Mouse (Mus musculus) 416B (cell line): ENCODE measurements at regions not wholly inside any gene's neighbourhood (a gene's known extent, or its start where the extent isn't known, plus 50 kb on each side); places are given as distances from the start of the nearest gene placed in this dataset.
A peak's percentile ranks its signal among the peaks of the same experiment; 100 is the strongest.

ENCODE experiments used
- DNase-seq: peaks from one replicate; pipeline ENCODE4 v3.0.0; 2011; ENCODE audit warnings: low read depth

DNA sequence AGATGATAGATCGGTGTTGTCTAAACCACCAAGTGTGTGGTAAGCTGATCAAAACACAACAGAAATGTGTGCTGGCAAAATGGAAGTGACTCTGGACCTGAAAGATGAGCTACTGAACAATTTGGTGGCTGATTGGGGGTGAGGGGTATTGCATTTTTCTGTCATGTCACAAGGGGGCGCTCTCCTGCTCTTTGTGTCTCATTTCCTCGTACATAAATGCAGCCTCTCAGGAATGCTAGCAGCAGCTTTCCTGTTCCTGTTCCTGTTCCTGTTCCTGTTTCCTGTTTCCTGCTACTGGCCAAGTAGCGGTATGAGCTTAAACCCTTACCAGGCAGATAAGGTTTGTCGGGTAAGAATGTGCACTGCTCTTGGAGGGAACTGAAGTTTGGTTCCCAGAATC, 134.7 kb upstream of the Fstl4 start:
- DNase-seq = peak; percentile 40

DNA sequence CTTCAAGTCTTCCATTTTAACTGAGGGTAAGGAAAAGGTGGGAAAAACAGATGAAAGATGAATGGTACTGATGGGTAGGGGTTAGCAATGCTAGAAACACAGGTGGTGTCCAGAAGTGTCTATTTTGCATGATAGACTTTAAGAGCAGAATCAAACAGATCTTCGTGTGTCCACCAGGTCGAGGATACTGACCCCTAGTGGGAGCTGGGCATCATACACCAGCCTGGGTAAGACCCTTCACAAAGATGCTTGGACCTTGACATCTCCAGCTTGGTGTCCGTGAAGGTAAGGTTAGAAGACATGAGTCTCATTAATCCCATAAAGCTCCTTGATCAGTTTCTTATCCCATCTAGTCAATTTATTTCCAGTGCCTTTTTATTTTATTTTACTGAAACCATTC, 132.9 kb upstream of the Fstl4 start:
- DNase-seq = peak; percentile 32

DNA sequence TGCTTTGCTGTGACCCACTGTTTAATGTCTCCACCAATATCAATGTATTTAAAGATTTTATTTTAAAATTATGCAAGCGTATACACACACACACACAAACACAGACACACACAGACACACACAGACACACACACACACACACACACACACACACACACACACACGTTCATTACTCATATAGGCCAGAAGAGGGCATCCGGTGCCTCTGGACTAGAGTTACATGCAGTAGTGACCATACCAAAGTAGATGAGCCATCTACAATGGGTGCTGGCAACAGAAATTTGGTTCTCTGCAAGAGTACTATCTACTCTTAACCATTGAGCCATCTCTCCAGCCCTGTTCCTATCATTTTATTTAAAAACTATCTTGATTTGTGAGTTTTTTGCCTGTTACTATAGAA, 130.2 kb upstream of the Fstl4 start:
- peak; percentile 25 for DNase-seq

DNA sequence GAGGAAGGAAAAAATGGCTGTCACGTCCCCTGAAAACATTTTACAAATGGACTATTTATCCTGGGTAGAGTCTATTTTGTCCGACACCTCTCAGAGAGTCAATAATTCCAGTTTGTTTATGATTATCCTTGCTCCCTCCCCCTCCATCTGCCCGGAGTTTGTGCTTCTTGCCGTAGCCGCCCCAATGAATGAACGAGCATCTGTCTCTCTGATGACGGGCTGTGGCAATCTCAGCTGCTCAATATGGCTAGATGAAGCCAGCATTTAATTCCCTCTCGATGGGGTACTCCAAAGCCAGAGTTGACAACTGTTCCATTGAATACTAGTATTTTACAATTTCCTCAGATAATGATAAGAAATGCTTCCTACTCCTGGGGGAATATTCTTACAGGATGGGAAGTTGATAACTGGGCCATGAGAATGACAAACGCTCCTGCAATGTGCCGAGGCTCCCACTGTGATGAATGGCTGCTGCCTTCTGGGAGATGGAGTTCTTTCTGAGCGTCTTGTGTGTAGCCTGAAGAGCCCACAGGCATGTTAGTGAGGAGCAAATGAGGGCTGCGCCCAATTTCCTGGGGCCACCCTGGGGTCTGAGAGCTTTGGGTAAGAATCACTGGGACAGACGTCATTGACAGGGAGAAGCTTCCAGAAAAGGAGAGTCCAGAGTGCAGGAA, 128.6 kb upstream of the Fstl4 start:
- no peak for DNase-seq

DNA sequence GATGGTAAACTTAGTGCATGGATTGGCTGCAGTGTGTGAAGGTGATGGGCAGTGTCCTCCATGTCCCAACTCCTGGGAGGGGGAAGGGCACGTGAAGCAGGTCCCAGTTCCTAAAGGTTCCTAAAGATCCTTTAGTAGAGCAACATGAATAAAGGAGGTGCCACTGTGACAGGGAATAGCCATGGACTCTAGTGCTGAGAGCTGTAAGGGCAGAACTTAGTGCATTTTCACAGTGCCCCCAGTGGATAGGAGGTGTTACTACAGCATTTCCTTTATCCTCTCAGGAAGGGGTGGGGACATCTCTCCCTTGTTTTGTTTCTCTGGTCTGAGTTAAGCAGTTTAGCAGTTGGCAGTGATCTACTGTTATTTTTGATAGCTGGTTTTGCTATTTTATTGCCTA, 125.5 kb upstream of the Fstl4 start:
- DNase-seq = peak; percentile 2

DNA sequence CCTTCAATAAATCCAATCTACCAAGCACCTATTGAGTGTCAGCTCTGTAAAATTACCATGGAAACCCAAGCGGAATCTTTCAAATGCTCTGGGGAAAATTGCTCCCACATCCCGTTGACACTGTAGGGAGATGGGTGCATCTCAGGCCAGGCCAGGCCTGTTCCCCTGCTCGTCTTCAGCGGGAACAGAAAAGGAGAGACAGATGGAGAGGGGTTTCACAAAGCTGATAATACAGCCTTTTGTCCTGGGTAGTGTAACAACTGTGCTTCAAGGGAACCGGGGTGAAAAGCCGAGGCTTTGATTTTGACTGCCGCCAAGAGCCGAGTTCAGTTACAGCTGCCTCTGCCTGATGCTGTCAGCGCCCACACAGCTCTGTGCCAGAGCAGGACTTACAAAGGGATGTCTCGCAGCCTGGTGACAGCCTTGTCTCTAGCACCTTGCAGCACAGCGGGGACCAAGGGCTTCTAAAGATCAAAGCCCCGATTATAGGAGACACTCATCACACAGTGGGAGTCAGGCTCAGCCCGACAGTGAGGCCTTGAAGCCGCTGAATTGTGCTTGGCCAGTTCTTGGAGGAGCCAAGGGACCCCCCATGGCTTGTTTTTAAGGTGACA, 122.6 kb upstream of the Fstl4 start:
- no peak for DNase-seq

DNA sequence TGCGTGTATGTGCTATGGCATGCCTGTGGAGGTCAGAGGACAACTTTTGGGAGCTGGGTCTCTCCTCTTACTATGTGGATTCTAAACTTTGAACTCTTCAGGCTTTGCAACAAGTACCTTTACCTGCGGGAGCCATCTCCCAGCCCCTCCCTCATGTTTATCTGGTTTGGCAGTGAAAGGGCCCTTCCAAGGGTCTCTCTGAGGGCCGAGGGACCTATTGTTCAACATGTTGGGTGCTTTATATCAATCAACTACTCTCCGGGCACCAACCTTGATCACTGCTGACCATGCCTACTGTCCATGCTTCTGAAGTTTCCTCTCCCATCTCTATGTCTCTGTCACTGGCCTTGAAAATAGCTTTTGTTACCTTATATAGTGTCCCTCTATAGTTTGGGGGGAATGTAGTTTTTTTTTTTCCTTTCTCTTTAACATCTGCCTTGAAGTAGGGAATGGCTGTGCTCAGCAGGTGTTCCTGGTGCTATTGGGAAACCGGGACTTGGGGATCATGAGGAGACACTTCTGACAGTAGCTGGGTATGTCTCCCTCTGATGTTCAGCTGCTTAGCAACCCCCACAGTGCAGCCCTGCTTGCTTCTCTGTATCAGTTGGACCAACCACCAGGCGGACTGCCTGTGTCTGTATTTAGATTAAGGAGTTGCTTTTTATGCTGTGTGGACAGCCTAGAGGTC, 120.2 kb upstream of the Fstl4 start:
- DNase-seq = no peak

DNA sequence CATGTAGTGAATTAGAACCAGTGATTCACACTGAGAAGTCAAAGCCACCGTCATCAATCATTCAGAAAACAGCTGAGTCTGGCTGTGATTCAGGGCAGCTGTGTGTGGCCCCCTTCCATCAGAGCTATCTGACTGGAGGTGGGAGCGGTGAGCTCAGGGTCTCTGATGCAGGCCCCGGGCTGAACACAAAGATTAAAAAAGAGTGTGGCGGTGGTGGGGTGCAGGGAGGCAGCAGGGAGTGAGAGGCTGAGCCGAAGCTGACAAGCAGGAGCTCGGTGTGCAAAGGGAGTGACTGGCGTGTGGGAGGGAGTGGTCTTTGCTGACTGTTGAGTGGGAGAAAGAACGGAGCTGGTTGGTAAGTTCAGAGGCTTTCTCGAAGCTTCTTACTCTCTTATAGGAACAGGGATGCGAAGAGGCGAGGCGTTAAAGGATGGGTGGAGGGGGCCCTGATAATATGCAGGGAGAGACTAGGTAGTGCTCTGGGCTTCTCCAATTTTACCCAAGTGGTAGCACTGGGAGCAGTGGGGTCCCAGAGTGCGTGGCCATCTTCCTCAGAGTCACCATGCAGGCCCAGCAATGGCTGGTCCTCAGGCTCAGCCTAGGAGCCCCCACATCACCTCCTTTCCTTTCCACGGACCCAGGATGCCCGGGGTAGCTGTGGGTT, 116.1 kb upstream of the Fstl4 start:
- DNase-seq = no peak

DNA sequence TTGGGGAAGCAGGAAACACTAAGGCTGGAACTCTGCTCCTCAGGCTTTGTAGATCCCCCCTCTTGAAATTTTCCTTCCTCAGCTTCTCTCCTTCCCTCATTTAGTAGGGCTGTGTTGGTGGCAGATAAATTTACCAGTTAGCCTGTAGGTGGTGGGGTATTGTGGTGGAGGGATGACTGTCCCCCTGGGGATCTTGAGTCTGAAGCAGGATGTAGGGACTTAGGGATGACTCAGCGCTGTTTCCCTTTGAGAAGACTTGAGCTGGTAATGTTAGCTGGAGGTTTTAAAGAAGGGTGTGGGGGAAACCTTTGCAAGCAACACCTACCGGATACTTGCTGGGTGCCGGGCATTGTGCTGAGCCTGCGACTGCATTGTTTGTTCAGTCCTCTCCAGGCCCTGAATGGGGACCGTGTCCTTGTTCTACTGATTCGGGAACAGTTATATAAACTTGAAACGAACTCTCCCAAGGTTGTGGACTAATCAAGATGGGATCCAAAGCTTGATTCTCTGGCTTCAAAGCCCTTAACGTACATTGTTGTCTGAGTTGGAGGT, 115.5 kb upstream of the Fstl4 start:
- peak; percentile 14 for DNase-seq

DNA sequence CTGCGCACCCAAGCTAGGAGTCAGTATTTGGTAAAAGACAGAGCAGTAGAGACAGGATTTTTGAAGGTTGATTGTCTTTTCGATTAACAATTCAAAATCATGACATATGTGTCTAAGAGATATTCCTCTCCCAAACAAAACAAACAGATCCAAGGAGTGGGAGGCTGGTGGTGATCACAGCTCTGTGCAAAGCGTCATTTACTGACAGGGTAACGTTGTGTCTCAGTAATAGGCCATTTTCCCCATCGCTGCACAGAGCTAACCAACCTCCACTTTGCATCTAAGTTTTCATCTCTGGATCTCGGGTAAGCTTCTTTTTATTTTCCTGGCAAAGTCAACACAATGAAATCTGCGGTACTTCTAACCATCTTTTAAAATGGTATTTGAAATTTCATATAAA, 109.8 kb upstream of the Fstl4 start:
- DNase-seq = no peak

DNA sequence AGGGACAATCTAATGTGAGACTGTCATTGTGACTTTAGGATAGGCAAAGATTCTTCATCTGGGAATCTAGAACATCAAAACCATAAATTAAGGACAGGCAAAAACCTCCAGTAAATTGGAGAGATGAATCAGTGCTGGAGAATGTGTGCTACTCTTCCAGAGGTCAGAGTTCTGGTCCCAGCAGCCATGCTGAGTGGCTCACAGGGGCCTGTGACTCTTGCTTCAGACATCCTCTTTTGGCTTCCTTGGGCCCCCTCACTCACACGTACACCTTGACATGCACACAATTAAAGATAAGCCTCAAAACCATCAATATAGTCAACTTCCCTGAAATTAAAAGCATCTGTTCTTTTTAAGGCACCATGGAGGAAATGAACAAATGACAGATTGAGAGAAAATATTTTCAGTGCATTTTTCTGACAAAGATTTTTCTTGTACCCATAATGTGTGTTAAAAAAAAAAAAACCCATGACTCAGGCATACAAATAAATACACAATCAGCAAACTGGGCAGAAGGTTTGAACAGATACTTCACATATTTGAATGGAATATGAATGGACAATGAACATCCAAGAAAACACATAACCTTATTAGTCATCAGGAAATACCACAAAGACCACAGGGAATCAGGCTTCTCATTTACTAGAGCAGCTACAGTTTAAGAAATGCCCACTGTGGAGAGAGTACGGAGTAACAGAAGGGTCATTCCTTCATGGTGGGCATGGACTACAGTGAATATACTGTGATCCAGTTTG, 108.5 kb upstream of the Fstl4 start:
- DNase-seq = no peak

DNA sequence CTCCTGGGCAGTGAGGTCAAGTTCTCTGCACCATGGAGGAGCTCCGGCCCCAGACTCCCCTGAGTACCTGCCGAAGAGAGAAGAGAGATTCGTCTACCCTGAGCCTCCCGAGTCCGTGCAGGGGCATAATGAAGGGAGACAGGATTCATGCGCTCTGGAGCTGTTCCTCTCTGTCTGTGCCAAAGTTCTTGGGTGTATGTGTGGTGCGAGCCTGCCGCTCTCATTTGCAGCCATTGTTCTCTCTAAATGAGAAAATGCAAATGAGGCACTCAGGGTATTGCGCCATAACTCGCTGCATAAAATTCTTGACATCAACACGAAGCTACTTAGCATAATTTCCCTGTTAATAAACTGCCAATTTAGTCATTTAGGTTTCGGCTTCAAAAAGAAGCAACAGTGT, 103.2 kb upstream of the Fstl4 start:
- DNase-seq = no peak

DNA sequence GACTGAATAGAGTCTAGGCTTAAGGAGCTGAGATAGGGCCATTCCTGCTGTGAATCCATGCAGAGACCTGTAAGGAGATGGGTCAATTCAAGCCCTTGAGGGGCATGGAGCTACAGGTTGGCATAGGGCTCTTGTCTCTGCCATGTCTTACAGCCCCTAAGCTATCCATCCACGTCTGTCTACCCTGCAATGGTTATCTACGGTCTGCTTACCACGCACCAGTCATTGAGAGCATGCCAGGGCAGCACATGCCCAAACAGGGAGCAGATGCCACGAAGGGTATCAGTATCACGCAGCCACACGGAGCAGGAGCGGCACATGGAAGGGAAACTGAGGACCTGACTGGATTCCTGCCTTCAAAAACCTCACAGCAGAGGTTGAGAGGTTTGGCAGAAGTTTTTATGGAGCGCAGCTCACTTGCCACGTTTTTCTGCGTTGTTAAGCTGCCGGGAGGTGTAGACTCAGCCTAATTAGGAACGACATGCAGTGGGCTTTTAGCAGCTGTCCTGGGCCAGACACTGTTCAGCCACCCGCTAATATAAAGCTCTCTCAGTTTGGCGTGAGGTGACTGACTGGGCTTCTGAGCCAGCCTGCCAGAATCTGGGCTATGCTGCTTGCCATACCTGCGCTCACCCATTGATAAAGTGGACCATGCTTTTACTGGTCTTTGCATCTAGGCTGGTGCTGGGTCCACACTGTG, 102.4 kb upstream of the Fstl4 start:
- DNase-seq = no peak

DNA sequence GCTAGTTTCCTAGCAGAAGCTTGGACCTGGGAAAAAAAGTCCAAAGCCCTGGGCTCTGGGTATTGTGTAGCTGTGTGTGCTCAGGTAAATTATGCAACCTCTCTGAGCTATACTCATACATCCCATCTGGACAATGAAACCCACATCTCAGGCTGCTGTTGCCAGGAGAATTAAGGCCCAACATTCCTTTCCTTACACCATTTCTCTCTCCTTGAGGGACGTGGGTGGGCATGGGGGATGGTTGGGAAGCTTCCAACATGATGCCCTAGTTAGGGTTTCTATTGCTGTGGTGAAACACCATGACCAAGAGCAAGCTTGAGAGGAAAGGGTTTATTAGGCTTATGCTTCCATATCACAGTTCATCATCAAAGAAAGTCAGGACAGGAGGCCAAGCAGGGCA, 99.1 kb upstream of the Fstl4 start:
- no peak for DNase-seq

DNA sequence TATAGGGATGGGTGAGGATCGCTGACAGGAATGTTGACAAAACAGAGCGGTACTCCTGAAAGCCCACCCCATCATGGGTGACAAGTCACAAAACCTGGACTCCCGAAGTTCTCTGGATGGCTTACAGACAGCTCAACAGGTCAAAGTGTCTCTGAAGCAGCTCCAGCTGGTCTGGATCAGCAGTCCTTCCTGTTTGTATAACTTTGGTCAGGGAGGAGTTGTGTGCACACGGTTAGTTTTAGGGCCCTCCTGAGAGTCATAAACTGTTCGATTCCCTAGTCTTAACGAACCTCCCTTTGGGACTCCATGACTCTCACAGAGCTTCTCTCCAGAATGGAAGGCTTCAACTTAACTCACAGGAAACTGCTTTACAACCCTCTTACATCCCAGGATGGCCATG, 89.4 kb upstream of the Fstl4 start:
- no peak for DNase-seq

DNA sequence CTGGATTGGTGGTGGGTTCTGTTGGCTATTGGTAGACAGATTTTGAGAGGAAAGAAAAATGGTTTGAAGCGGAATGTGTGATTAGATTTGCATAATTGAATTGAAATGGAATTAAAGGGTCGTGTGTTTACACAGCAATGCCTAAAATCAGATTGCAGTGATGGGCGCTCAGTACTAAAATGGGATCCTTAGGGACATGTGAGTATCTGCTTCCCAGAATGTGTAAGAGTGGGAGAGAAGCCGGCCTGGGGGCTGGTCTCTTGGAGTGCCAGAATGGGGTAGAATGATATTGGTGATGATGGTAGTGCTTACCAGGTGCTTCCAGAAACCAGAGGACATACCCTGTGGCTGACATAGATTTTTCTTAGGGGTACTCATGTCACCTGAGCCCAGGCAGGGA, 86.2 kb upstream of the Fstl4 start:
- DNase-seq = no peak

DNA sequence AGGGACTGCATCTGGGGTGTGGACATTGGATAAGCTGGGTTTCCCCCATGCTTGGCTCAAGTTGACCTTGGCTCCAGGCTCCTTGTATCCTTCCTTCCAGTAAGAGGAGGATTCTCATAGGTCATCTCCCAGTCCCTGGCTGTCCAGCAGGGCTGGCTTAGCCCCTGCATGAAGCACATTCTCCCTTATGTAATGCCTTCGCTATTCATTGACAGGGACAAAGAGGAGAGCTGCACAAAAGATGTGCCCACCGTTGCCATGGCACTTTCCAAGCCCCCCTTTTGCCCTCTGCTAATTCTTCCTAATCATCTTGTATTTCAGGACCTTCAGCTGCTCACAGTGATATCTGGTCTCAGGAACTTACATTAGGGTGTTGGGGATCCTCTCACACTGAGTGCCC, 79.0 kb upstream of the Fstl4 start:
- DNase-seq = no peak

DNA sequence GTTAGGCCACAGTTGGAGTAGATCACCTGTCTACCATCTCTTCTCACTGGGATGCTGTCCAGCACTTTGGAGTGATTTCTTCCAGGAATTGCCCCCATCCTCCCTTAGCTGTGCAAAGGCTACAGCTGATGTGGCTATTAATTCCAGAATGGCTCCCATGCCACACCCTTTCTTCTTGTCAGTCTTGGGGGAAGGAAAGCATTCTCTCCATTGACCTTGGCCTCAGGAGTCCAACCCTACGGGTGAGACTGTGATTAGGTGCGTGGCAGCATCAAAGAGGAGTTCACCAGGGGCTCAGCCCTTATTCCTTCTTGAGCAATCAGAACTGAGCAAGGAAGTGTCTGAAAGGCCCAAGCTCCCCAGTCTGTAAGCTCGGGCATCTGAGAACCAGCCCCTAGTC, 71.7 kb upstream of the Fstl4 start:
- no peak for DNase-seq

DNA sequence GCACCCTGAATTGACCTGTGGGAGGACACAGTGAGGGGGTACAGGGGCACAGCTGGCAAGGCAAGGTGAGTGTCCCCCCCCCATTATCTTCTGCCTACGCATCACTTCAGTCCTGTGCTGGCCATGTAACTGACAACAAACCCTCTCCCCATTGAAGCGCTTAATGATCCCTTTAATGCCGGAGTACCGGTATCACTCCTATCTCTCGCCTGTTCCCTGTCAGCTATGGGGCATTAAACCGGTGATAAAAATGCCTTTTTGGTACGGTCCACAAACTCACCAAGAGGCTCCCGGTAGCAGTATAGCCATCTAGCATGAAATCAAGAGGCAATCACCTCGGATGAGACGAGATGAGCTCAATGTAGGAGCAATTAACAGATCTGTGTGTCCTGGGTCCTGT, 62.8 kb upstream of the Fstl4 start:
- DNase-seq = no peak

DNA sequence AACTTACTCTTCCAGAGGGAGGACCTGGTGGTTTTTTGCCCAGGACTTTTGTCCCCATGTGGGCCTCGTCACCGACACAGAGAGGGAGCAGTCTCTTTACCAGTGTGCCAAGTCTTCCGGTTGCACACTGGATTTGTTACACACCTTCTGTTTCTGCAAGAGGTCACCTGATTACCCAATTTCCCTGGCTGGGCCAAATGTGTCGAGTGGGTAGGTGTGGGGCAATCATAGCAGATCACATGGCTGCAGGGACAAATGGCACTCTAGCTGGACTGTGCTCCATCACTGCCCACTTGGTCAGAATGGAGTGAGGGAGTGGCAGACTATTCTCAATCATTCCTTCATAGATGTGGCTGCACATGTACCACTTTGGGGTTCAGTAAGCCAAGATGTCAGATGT, 61.0 kb upstream of the Fstl4 start:
- no peak for DNase-seq
